Mouse (Mus musculus) T-helper 1 cell (primary cell): ENCODE results near the gene Hormad2.

Experiments used
- in situ Hi-C: fragments of 300-600 bp; cut with MboI, MseI; formaldehyde crosslinking; loops from one replicate; pipeline ENCODE4 v1.15.1; 2025; ENCODE audit warnings: high pct_unique_total_duplicates

Hormad2 gene

GRCm38 (mm10) chr11:4440978-4441377 is at the start of gene Hormad2:
Gene Hormad2, minus strand, starts transcription at chr11:4441105.
- in situ Hi-C loops: no loop called here

- in situ Hi-C loops: no loop called here
Observed at GRCm38 (mm10) chr11:4489207-4489606, 48.3 kb upstream of the Hormad2 start.

DNA sequence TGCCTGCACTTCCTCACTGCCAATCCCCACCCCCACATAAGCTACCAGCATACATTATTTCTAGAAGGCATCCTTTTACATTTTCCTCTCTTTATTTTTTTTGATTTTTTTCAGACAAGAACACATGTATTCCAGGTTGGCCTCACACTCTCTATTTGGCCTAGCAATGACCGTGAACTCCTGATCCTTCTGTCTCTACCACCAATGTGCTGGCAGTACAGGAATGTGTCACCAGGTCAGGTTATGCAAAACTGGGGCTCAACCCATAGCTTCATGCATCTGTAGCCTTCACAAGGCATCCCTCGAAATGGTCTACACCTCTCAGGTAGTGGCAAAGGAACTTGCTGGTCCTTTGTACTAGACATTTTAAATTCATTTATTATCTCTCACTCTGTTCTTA is 47.9 kb upstream of the Hormad2 start:
- in situ Hi-C loops: no loop called here

GRCm38 (mm10) chr11:4488367-4488766 is 47.5 kb upstream of the Hormad2 start:
- in situ Hi-C loops: no loop called here

GRCm38 (mm10) chr11:4487401-4487965 is 46.6 kb upstream of the Hormad2 start:
- in situ Hi-C loops: no loop called here

GRCm38 (mm10) chr11:4484541-4484940 is 43.6 kb upstream of the Hormad2 start:
- in situ Hi-C loops: no loop called here

DNA sequence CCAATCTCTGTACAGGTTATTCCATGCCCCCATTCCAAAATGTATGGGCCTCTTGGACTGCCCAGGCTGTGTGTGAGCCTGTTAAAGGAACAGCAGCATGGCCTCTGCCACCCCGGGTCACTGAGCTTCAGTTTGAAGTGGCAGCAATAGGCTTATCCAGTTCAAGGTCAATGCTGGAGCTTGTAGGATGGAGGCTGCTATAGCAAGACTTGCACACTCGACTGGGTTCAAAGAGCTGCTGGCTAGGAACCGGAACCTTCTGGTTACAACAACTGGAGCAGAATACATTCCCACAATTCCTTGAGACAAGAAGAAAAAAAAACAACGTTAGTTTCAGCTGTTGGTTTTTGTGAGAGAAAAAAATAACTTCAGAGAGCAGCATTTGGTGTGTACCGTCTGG is 41.7 kb upstream of the Hormad2 start:
- in situ Hi-C loops: no loop called here

GRCm38 (mm10) chr11:4476184-4476697 is 35.3 kb upstream of the Hormad2 start:
- in situ Hi-C loops: no loop called here

GRCm38 (mm10) chr11:4472464-4473179 is 31.7 kb upstream of the Hormad2 start:
- in situ Hi-C loops: no loop called here

DNA sequence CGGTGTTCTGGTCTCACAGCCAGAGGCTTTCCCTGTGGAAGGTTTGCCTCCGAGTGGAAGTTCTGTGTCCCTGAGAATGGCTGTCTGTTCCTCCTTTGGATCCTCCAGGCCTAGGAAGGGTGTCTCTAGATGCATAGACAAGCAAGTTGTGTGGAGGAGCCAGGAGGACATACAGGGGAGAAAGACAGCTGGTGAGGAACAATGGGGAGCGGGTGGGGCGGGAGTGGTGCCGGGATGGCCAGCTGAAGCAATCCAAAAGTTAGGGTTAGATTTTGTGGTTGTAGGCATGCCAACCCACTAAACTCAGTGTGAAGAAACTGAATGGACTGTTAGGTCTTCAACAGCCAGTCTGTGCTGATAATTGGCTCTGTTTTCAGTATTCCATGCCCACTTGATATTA is 30.8 kb upstream of the Hormad2 start:
- in situ Hi-C loops: no loop called here

- in situ Hi-C loops: no loop called here
Observed at GRCm38 (mm10) chr11:4471251-4471650, 30.3 kb upstream of the Hormad2 start.

DNA sequence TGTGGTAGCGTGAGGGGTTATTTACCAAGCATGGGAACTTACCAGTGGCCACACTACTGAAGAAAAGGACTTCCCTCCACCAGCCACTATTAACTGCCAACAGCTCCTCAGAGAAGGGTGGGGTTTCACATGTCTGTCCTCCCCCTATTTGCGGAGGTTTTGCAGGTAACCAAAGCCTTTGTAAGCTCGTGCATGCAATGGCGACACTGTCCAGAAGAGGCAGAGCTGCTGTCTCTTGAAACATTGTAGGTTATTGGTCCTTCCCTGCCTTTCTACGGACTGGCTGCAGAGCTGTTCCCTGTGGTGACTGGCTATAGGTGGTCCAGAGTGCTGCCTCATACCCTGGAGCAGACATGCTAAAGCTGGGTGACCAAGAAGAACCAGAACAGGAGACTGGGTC is 28.2 kb upstream of the Hormad2 start:
- in situ Hi-C loops: loop anchor here (5.0 kb wide), 1 partner anchor 77 kb away; no protein-coding TSS in a partner anchor

GRCm38 (mm10) chr11:4467436-4467835 is 26.5 kb upstream of the Hormad2 start:
- in situ Hi-C loops: loop anchor here (5.0 kb wide), 1 partner anchor 75 kb away; no protein-coding TSS in a partner anchor

DNA sequence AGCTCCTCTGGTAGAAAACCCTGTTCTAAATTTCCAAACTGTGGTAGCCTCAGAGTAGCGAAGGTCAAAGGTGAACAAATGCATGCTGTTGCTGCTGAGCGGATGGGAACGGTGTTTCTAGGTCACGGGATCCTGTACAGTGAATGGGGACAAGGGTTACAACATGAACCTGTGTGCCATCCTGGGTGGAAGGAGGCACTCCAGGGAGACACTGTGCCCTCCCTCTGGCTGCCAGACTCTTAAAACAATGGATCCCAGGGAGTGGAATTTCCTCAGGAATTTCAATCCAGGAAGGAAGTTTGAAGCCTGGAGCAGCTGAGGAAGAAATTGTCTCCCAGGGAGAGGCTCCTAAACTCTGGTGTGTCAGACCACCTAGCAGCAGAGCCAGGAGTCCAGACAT is 25.3 kb upstream of the Hormad2 start:
- in situ Hi-C loops: loop anchor here (5.0 kb wide), 1 partner anchor 74 kb away; no protein-coding TSS in a partner anchor

DNA sequence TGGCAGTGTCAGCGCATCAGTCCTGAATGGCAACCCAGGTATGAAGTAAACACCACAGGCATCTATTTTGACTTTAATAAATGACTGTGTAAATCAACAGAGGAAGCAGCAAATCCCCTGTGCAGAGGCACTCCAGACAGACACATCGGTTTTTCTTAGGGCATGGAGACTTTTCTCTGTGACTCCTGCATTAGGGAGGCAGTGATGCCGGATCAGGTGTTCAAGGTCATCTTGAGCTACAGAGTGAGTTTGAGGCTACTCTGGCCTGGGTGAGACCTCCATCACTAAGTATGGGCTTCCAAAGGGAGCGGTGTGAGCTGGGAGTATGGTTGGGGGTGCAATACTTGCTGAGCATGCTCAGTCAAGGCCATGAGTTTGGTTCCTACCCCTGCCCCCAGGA is 23.7 kb upstream of the Hormad2 start:
- in situ Hi-C loops: loop anchor here (5.0 kb wide), 1 partner anchor 72 kb away; no protein-coding TSS in a partner anchor

GRCm38 (mm10) chr11:4464186-4464585 is 23.3 kb upstream of the Hormad2 start:
- in situ Hi-C loops: no loop called here

GRCm38 (mm10) chr11:4462868-4463267 is 22.0 kb upstream of the Hormad2 start:
- in situ Hi-C loops: no loop called here

DNA sequence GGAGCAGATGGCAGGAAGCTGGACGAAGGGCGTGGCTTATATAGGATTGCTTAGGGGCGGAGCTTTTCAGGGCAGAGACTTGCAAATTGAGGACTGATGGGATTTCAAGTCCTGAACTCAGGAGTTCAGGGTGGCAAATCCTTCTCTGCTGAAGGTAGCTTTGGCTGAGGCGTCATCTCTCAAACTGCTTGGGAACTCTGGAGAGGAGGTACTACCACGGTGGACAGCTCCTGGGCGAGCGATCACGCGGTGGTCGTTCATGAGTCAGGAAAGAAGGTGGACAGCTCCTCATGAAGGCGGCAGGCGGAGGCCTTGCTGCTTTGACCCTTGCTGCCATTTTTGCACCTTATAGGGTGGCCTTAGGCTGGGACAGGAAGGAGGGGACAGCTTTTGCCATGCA is 20.2 kb upstream of the Hormad2 start:
- in situ Hi-C loops: no loop called here

DNA sequence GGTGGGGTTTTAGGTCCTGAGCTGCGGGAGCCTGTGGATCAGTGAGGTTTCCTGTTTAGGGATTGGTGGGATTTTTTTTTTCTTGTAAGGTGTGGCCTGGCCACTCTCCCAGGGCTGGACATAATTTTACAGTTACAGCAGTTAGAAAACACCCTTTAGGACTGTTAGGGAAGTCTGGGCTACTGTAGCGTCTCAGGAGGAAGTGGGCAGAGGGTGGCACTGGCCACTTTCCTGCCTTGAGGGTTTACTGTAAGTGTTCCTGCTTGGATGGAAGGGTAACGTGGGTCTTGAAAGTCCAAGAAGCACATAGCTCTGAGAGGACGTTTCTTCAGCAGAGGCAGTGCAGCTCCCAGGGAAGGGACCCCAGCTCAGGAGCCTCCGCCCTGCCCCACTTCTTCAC is 19.7 kb upstream of the Hormad2 start:
- in situ Hi-C loops: no loop called here

- in situ Hi-C loops: no loop called here
Observed at GRCm38 (mm10) chr11:4454895-4455535, 14.1 kb upstream of the Hormad2 start.

GRCm38 (mm10) chr11:4452467-4453184 is 11.7 kb upstream of the Hormad2 start:
- in situ Hi-C loops: no loop called here

- in situ Hi-C loops: no loop called here
Observed at GRCm38 (mm10) chr11:4451116-4451515, 10.2 kb upstream of the Hormad2 start.
